8 mouse cellular contexts compared by ENCODE assay signal in the genomic region with DNA sequence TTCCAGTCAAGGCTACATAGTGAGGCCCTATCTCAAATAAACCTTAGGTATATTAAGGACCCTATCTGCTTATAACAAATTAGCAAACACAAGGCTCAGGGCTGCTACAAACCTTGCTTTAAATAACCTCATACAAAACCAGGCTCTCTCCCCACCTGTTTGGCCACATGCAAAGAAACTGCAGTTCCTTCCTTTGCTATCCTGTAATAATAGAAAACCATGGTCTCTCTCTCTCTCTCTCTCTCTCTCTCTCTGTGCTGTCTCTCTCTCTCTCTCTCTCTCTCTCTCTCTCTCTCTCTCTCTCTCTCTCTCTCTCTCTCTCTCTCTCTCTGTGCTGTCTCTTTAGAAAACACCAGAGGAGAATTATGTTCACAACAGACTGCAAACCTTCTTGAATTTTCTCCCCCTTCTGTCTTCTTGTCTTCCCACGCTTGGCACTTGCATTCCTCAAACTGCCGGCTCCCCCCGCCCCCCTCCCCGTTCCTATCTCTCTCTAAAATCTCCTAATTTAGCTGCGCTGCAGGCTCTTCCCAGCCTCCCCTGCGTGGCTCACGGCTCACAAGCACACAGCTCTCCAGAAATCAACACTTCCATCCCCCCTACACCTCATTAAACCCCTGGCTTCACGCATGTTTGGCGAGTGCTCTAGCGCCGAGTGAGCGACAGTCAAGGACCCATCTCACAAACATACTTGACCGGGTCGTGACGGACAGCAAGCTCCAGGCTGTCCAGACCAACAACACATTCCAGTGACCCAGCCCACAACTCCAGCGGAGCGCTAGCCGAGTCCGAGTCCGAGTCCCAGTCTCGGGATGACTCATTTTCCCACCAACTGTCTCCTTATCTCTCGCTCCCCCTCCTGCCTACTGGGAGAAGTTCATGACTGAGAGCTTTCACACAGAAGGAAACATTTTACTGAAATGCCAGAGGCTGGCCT. TPM values are rescaled to one million over a fixed set of nuclear protein-coding genes. Genes with fewer than 3 reads are reported as not detected.
DNase-seq lines count a peak whose midpoint lies in the region; ATAC-seq lines count a peak whose summit lies in the region.

No protein-coding gene starts in this region.

- peak overlapping the region; percentile 55 for H3K4me3 ChIP-seq in hindbrain, embryonic 10.5 days
- peak overlapping the region; percentile 32 for H3K4me3 ChIP-seq in lung, embryonic 15.5 days

- H3K36me3 ChIP-seq in hindbrain, embryonic 10.5 days: no peaks in the 10 kb centered on the region
- no peaks in the 10 kb centered on the region for H3K36me3 ChIP-seq in lung, embryonic 15.5 days

- H3K4me2 ChIP-seq in lung, embryonic 15.5 days: peak overlapping the region; percentile 62

- ATAC-seq in lung, embryonic 15.5 days (ENCODE audit: borderline replicate concordance, extremely low read depth, low FRiP score, low TSS enrichment): peak; percentile 88

- H3K9ac ChIP-seq in lung, embryonic 15.5 days: peak overlapping the region; percentile 31; the same call in 1 of the 2 replicates

- H3K4me1 ChIP-seq in hindbrain, embryonic 10.5 days (replicated peaks): peaks cover 35% of the 10 kb centered on the region
- H3K4me1 ChIP-seq in lung, embryonic 15.5 days: peaks cover 29% of the 10 kb centered on the region

- WGBS in hindbrain, embryonic 10.5 days: under 1% methylated on average over 22 of the region's 22 CpGs
- WGBS in lung, embryonic 15.5 days: under 1% methylated on average over 22 of the region's 22 CpGs

- peak; percentile 68 for DNase-seq in MEL-GATA-1-ER (ENCODE audit: extremely low read depth, low read depth)
- peak; percentile 81 for DNase-seq in cerebellum, adult 9-11 months
- peak; percentile 83 to 88 for DNase-seq in frontal cortex, adult 2 months (ENCODE audit: extremely low spot score in 1 of 2, low spot score in 1 of 2)
- DNase-seq in hindbrain, embryonic 10.5 days (ENCODE audit: low spot score): peak; percentile 79
- DNase-seq in layer of hippocampus, adult 9-11 months: peak; percentile 83
- peak; percentile 85 for DNase-seq in ovary, adult 18-20 months (ENCODE audit: low spot score)
- peak; percentile 59 for DNase-seq in thymus, postnatal 14 days

- H3K27me3 ChIP-seq in hindbrain, embryonic 10.5 days (ENCODE audit: insufficient read depth, poor library complexity, severe bottlenecking): peaks cover 11% of the 10 kb centered on the region
- no peaks in the 10 kb centered on the region for H3K27me3 ChIP-seq in lung, embryonic 15.5 days

- H3K9me3 ChIP-seq in hindbrain, embryonic 10.5 days: no peaks in the 10 kb centered on the region
- H3K9me3 ChIP-seq in lung, embryonic 15.5 days: no peaks in the 10 kb centered on the region

- H3K27ac ChIP-seq in hindbrain, embryonic 10.5 days: peak overlapping the region; percentile 82
- H3K27ac ChIP-seq in lung, embryonic 15.5 days: peak overlapping the region; percentile 68

RNA-seq across cellular contexts. Expression of gene Srsf9, which starts 7.7 kb away (rescaled TPM):
- 67.9 and 79.2 TPM in 2 replicates for polyA plus RNA-seq in frontal cortex, adult 2 months (2012; rRNA removed)
- polyA plus RNA-seq in hindbrain, embryonic 10.5 days (2016; fragmentation: Nextera tagmentation; extraction: Ambion mirVana): 383 and 387 TPM in 2 replicates
- 262 and 286 TPM in 2 replicates for polyA plus RNA-seq in lung, embryonic 15.5 days (2015; fragmentation: Nextera tagmentation; extraction: Ambion mirVana)

RNA-seq across cellular contexts. Expression of gene Dynll1, which starts 18.5 kb away (rescaled TPM):
- polyA plus RNA-seq in frontal cortex, adult 2 months (2012; rRNA removed): 637 and 750 TPM in 2 replicates
- 1,684 and 1,740 TPM in 2 replicates for polyA plus RNA-seq in hindbrain, embryonic 10.5 days (2016; fragmentation: Nextera tagmentation; extraction: Ambion mirVana)
- polyA plus RNA-seq in lung, embryonic 15.5 days (2015; fragmentation: Nextera tagmentation; extraction: Ambion mirVana): 1,439 and 1,513 TPM in 2 replicates

RNA-seq across cellular contexts. Expression of gene Gatc, which starts 21.7 kb away (rescaled TPM):
- 32.8 and 33.0 TPM in 2 replicates for polyA plus RNA-seq in frontal cortex, adult 2 months (2012; rRNA removed)
- polyA plus RNA-seq in hindbrain, embryonic 10.5 days (2016; fragmentation: Nextera tagmentation; extraction: Ambion mirVana): 35.6 and 41.2 TPM in 2 replicates
- 20.7 and 24.2 TPM in 2 replicates for polyA plus RNA-seq in lung, embryonic 15.5 days (2015; fragmentation: Nextera tagmentation; extraction: Ambion mirVana)

RNA-seq across cellular contexts. Expression of gene Triap1, which starts 21.8 kb away (rescaled TPM):
- 22.2 and 24.1 TPM in 2 replicates for polyA plus RNA-seq in frontal cortex, adult 2 months (2012; rRNA removed)
- 56.3 and 57.2 TPM in 2 replicates for polyA plus RNA-seq in hindbrain, embryonic 10.5 days (2016; fragmentation: Nextera tagmentation; extraction: Ambion mirVana)
- 65.4 and 66.0 TPM in 2 replicates for polyA plus RNA-seq in lung, embryonic 15.5 days (2015; fragmentation: Nextera tagmentation; extraction: Ambion mirVana)

RNA-seq across cellular contexts. Expression of gene Cox6a1, which starts 29.5 kb away (rescaled TPM):
- 2,228 and 3,541 TPM in 2 replicates for polyA plus RNA-seq in frontal cortex, adult 2 months (2012; rRNA removed)
- 875 and 1,016 TPM in 2 replicates for polyA plus RNA-seq in hindbrain, embryonic 10.5 days (2016; fragmentation: Nextera tagmentation; extraction: Ambion mirVana)
- 891 and 915 TPM in 2 replicates for polyA plus RNA-seq in lung, embryonic 15.5 days (2015; fragmentation: Nextera tagmentation; extraction: Ambion mirVana)

Comparison
In these comparisons a context has a peak if more than half of its experiments do, and no peak if none do; other contexts are left out.
1. Peak in every context shown above with its lines: DNase-seq, ATAC-seq, H3K4me3 ChIP-seq and H3K27ac ChIP-seq.